Mouse (Mus musculus) hindlimb bud, embryonic 11.5 days (tissue): Measurements from ENCODE around the gene Dmbt1.
"Not testable (repeated sequence)": the region's sequence is repeated elsewhere in the genome, so short reads cannot be mapped to it uniquely, and the experiment has no call there.

ENCODE experiments used
- DNase-seq: peaks from one replicate; pipeline ENCODE4 v3.0.0-alpha.2; 2012; ENCODE audit warnings: low read depth, low spot score; ENCODE audit errors: extremely low spot score

The Dmbt1 gene

DNA sequence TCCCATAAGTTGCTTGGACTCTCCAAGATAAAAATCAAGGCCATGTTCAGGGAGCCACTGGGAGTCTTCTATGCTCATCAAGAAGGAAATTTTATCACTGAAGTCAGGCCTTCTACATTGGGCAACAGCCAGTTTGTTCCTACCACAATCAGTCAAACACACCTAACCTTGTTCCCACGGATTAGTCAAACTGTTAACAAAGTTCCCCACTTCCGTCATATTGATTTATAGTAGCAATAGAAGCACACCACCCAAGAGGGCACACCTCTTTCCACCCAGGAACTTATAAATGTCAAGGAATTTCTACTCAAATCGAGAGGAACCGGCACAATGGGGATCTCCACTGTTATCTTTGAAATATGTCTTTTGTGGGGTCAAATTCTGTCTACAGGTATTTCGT is at the start of gene Dmbt1:
Dmbt1 (plus strand) TSS at position 299 of the 400 bp plus-strand sequence.
- DNase-seq, result no peak

DNA sequence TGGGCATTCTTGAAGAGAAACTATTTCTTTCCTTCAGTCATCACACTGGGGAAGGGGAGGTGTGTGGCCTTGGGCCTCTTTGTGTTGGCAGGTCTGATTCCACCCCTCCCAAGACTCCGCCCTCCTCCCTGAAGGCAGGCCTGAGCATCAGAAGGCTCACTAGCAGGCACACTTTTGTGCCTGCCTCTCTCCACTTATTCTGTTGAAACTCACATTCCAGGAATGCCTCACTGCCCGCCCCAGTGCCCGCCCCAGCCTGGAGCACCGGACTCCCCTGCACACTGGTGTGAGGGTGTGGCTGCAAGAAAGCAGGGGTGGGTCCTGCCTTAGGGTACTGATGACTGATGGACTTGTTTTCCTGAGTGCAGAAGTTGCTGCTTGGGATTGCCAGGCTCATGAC is 49.5 kb upstream of the Dmbt1 start:
- DNase-seq, result no peak

DNA sequence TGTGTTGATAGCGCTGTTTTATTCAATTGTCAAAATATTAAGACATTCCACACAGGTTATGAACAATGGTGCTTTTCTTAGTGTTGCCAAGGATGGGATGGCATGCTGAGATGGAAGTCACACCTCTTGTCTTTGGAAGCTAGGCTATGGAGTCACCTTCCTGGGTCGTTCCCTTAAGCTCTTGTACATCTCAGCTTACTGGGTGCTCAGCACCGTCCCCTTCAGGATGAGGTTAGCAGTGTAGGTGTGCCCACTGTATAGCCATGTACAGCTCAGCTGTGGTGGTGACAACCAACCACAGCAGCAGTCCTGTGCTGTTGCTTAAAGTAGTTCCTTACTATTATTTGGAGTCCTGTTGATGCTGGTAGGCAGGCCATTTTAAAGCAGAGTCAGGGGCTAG is 49.0 kb upstream of the Dmbt1 start:
- DNase-seq, result no peak

DNA sequence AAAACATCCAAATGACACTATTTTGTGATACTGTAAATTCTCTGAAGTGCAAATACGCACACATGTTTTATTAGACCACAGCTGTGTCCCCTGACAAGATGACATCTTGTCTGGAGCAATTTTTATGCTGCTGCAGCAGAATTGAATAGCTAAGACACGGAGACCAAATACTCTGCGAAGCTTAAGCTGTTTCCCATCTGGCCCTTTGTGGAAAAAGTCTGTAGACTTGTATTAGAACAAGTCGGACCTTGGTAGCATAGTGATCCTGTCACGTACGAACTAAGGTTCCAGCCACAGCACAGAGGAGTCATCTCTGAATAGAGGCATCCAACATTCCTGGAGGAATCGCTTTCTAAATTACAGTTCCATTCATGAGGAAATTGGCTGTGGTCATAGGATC is 47.6 kb upstream of the Dmbt1 start:
- DNase-seq, result no peak

DNA sequence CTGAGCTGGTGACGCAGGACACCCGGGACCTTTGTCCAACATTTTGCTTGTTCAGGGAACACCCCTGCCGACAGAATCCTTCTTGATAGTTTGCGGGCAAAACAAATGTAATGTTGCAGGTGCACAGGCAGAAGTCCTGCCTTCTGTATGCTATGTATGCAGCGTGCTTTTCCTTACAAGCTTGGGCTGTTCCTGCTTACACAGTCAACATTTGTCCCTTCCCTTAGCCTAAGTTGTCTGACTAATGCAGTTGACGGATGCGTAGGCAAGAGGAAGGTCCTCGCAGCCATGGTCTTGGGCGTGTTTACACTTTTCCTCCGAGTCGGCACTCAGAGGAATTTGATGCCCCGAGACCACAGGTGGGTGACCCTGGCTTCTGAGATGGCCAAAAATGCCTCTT is 46.7 kb upstream of the Dmbt1 start:
- no peak for DNase-seq

DNA sequence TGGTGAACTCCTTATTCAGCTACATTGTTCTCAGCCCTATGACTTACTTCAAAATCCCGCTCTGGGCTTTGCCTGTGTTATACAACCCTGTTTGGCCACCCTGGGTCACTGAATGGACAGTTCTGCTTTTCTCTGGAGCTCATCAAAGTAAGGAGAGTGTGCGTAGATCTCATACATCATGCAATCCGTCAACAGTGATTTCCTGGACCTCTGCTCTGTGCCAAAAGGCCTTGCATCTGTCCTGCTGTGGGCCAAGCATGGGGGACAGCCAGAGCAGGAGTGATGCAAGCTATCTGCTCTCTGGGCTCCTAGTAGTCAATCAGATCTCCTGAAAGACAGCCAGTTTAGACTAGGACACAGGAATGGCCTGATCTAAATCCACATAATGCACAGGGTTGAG is 46.1 kb upstream of the Dmbt1 start:
- DNase-seq, result no peak

DNA sequence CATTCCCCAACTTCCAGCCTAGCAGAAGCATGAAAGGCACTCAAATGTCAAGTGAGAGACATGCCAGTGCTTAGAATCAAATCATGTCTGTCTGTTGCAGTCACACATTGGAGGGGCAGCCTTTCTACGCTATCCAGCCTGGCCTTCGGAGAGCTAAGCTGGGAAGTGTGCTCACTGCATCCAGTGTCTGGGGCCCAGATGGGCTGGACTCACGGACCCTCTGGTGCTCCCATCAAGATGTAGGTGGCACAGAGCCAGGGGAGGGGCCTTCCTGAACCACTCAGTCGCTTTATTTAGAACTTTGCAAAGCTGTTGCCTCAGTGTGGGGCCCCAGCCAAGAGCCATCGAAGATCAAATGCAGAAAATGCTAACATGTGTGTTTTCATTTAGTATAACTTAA is 43.7 kb upstream of the Dmbt1 start:
- DNase-seq, result no peak

DNA sequence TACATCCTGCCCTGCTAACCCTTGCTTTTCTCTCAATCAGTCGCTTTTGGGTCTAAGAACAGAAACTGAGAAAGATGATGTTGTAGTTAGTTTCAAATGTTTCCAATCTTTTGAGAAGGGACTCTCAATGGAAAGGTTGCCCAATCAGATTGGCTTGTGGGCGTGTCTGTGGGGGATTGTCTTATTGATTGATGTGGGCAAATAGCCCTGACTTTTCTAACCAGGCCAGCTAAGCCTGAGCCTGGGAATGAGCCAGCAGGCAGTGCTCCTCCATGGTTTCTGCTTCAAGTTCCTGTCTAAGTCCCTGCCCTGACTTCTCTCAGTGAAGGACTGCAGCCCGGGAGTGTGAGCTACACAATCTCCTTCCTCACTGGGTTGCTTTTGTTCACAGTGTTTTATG is 42.5 kb upstream of the Dmbt1 start:
- DNase-seq, result no peak

DNA sequence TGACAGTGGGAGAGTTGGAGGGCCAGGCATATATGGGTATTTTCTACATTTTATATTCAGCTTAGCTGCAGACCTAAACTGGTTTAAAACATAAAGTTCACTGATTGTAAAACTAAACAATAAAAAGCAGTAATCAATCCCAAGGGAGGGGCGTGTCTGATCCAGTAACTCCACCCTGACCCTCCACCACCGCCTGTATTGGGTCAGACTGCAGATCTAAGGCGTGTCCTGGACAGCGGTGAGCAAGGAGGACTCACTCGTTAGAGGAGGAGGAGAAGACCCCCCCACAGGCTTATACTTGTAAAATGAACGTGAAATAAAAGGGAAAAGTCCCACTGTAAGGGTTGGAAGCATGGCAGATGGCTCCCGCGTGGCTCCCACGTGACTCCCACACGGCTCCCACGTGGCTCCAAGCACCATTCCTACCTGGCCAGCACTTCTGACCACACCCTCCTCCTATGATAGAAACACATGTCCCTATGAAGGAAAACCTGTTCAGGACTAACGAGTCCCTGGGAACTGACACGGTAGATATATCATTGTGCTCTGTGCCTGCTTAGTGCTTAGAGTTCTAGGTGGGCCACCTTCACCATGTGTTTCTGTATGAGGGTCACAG is 40.6 kb upstream of the Dmbt1 start:
- no peak for DNase-seq

DNA sequence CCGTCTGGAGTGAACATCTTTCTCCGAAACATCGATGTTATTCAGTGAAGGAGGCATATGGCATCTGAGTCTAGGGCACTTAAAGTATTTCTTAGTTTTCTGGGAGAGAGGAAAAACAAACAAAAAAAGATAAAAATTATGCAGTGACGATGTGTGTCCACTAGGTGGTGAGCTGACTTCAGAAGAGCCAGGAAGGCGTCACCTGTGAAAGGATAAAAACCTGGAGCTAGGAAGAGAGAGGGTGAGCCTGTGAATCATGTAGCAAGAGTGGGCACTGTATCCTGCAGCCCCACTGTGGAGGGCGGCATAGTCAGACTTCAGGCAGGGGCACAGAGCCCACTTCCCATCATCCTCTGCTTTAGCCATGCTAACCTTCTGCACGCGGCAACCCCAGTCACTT is 37.9 kb upstream of the Dmbt1 start:
- no peak for DNase-seq

DNA sequence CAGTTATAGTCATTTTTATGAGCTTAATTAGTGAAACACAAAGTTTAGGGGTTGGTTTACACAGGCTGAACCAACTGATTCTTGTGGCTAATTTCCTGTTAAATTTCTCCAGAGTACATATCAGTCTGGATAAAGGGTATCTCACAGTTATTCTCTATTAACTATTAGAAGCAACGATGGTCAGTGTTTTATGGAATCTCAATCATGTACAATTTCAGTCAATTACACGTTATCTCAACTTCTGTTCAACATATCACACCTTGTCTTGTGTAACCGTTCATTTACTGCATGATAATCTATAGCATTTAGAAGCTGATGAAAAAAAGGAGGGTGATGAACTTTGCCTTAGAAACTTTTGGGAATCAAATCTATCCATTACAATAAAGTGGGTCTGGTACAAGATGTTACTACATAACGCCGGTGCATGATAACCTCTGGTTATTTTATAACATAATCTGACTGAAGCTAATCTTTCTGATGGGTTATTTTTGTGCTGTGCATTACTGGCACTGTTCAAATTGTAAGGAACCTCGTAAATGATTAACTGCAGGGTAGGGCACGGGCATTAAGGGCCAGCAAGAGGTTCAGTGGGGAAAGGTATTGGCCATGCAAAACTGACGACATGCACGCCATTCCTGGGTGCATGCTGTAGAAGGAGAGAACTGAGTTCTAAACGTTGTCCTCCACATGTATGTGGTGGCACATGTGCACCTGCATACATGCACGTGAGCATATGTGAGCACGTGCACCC is 29.7 kb upstream of the Dmbt1 start:
- no peak for DNase-seq

DNA sequence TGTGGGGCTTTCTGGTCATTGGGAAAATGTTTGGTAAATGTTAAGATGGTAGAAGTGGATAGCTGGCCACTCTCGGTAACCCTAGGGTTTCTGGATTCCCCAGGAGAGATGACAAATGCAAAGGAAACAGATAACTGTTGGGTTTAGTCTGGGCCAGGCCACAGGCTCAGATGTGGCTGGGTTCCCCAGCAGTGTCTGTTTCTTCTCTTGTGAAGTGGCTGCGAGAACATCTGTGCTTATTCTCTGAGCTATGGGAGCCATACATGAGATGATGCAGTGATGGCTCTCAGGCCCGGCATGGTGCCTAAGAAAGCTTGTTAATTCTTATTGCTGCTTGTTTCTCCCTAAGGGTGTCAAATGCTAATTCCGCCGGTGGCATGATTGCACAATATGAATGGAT is 27.8 kb upstream of the Dmbt1 start:
- DNase-seq, result no peak

DNA sequence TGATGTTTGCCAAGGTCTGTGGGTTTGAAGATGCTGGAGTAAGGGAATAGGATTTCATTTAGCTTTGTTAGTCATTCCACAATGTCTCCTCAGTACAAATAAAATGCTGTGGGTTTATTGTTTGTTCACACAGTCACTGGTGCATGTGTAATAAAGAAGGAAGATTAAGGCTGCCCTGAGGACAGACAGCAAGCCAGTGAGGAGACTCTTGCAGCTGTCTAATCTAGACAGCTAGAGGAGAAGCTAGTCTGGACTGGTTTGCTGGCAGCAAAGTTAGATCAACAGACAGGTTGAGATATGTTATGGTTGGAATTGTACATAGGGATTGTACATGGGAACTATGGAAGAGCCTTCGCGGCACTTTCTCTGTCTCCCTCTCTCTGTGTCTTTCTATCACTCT is 24.6 kb upstream of the Dmbt1 start:
- DNase-seq, result no peak

DNA sequence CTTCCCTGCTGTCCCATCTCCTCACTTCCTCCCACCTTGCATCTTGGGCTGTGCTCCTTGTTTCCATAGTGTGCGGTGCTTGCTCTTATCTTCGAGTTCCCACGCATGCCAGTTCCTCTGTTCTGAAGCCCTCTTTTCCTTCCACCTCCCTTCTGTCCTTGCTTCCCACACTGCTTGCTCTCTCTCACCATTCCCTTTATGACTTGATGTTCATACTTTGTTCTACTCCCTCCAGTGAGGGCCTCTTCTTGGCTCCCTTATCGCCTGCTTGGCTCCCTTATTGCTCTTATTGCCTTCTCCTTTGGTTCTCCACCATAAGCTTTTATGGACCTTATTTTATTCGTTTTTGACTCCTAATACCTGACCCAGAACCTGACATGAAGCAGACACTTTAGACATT is 22.7 kb upstream of the Dmbt1 start:
- no peak for DNase-seq

DNA sequence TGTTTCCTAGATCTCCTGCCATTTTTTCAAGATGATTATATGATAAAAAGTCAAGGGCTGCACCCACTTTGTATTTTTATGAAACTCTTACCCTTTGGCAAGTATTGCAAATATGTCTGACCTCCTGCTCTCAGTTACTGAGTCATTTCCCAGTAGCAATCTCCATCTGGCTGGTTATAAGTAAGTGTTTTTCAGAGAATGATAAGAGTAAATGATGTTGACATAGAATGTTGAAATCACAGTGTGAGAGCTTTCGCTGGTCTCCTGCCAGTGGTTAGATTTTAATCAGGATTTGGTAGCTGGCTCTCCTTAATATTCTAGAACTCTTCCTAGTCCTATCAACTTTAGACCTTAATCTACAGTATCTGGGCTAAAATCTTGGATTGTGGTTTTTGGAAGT is 20.0 kb upstream of the Dmbt1 start:
- DNase-seq, result no peak

DNA sequence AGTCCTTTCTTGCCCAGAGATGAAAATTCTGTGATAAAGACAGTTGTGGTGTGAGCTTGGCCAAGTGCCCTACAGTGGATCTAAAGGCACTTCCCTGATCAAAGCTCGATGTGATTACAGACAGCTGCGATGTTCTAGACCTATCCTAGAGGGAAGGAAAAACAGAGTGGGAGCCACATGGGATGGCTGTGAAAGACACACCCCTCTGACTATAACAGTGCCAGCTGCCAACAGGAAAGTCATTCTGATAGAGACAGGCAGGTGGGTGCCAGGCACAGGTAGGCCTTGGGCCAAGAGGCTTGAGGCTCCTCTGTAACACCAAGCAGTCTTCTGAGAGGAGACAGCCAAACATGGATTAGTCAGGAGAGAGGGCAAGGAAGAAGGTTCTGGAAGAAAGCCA is 12.7 kb upstream of the Dmbt1 start:
- no peak for DNase-seq

DNA sequence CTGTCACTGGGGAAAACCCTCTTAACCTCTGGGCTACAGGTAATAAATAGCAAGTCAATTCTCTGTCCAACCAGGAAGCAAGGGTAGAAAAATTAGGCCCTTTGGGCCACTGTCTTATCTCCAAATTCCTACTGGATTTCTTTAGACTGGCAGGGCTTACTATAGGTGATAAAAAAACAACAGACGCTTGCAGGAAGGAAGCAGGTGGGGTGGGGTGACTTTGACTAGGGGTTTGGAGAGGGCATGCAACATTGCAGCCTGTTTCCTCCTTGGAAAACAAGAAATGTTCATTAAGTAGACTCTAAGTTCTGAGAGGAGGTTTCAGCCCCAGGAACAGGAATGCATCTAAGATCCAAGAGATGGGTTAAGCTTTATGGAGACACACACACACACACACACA is 7.0 kb upstream of the Dmbt1 start:
- no peak for DNase-seq

DNA sequence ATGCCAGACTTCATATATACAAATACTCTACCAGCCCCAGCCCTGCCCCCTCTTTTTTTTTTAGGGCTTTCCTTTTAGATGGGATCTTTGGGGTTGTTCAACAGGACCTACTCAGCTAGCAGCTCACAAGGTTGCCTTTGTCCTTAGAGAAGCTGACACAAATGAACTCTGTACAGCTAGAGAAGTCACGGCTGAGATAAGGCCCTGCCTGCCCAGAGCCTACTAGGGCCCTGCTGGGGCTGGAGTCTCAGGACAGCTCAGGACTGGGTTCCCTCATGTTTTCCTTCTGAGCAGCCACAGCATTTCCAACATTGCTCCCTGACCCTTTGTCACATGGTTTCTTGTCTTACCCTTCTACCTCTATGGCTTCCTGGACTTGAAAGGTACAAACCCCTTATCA is 4.3 kb upstream of the Dmbt1 start:
- no peak for DNase-seq

DNA sequence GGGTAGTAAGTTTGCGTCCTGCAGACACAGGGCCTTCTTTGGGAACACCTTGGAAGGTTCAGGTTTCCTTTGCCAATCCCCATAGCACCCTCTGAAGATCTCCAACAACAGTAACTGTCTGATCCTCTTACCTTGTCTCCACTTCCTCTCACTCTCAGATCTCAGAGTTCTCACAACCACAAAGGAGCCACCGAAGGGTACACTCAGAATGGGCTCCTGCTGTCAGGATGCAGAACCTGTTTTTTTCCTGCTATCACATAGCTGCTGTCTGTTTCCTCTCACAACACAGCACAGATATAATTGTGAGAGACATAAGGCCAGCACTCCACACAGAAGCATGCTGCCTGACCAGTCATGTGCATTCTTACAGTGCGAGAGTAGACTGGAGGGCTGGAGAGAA is 4.5 kb downstream of the Dmbt1 start:
- DNase-seq, result no peak

DNA sequence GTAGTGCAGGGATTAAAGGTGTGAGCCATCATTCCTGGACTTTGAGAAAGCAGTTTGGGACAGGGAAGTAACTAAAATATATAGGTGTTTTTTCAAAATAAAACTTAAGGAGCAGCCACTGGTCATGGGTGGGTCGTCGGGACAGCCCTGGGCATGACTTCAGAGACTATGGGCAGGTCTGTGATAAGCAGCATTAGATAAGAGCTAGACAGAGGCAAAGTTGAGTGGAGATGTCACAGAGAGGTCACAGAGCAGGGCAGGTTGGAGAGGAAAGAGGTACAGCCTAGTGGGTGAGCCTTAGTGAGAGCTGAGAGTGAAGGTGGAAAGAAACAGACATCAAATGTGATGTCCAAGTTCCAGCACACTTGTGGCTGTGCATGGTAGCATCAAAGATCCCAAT is 5.2 kb downstream of the Dmbt1 start:
- no peak for DNase-seq

DNA sequence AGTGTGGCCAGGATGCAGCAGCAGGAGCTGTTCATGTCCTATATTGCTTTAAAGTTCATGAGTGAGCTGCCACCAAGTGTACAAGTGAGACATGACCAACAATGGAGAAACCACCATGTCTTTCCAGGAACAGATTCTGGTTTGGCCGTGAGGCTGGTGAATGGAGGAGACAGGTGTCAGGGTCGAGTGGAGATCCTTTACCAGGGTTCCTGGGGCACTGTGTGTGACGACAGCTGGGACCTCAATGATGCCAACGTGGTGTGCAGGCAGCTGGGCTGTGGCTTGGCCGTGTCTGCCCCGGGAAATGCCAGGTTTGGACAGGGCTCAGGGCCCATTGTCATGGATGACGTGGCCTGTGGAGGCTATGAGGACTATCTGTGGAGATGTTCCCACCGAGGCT is 8.9 kb downstream of the Dmbt1 start:
- DNase-seq, result not testable (repeated sequence)

DNA sequence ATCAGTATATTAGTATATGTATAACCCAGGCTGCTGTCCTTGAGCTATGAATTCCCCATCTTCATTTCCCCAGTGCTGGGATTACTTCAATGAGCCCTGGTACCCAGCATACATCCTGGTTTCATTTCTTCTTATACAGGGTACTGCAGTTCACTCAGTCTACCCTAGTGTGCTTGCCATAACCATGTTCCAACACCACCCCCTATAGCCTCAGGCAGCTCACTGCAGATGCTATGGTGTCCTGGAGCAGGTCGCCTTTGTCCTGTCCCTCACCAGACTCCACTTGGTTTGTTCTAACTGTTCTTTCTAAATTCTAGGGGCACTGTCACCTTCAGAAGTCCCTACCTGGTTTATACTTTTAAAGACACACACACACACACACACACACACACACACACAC is 10.8 kb downstream of the Dmbt1 start:
- no peak for DNase-seq

DNA sequence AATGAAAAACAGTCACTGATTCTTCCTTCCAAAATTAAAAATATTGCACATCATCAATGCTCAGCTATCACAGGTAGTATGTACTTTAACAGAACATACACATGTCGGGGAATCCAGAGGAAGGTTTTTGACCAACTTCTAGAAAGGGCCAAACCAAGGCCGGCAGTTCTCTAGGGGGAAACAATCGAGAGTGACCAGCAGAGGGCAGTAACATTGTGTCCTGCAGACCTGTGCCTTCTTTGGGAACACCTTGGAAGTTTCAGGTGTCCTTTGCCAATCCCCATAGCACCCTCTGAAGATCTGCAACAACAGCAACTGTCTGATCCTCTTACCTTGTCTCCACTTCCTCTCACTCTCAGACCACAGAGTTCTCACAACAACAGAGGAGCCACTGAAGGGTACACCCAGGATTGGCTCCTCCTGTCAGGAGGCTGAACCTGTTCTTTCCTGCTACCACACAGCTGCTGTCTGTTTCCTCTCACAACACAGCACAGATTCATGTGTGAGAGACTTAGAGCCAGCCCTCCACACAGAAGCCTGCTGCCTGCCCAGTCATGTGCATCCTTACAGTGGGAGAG is 13.5 kb downstream of the Dmbt1 start:
- not testable (repeated sequence) for DNase-seq
